Mouse (Mus musculus) lung, adult 2 months (tissue): ENCODE results near the gene Itgb4.

Source experiments
- CTCF ChIP-seq: fragments of 200-500 bp; IDR thresholded peaks from 2 replicates; pipeline ENCODE4 v1.5.1; 2011; ENCODE audit warnings: mild to moderate bottlenecking, low read length, control low read depth; ENCODE audit not compliant: insufficient read depth
- POLR2A ChIP-seq: fragments of 200-500 bp; IDR thresholded peaks from 2 replicates; pipeline ENCODE4 v1.6.1; 2011; ENCODE audit warnings: low read depth, mild to moderate bottlenecking, control low read depth, low read length, borderline replicate concordance; ENCODE audit errors: extremely low read depth

- TF ChIP-seq CTCF (no peak), POLR2A (no peak)
These were observed 32.8 kb downstream of the Itgb4 start for GRCm38 (mm10) chr11:116007095-116007850.
